Mouse (Mus musculus) G1E (cell line): ENCODE data around the gene Mrpl38. TPM values are rescaled to one million over a fixed set of nuclear protein-coding genes. Genes with fewer than 3 reads are reported as not detected.

Experiments used
- ATAC-seq: 2 replicates; pipeline ENCODE4 v1.8.0; 2016; ENCODE audit warnings: mild to moderate bottlenecking; ENCODE audit not compliant: insufficient number of reproducible peaks, poor library complexity, low FRiP score, severe bottlenecking; ENCODE audit errors: extremely low read depth
- DNase-seq: peaks from one replicate; pipeline ENCODE4 v3.0.0; 2012; ENCODE audit warnings: low spot score
- H3K27me3 ChIP-seq: 2 replicates; pipeline ENCODE4 v1.6.1; 2012; ENCODE audit warnings: mild to moderate bottlenecking, low read length, inconsistent platforms; ENCODE audit not compliant: insufficient read depth
- H3K36me3 ChIP-seq: replicated peaks from 2 replicates; pipeline ENCODE3; 2012; ENCODE audit warnings: mild to moderate bottlenecking, inconsistent platforms
- H3K4me1 ChIP-seq: 2 replicates; pipeline ENCODE4 v1.6.1; 2012; ENCODE audit warnings: low read depth, low read length, inconsistent platforms, mixed read lengths; ENCODE audit not compliant: insufficient read depth
- H3K4me3 ChIP-seq: 2 replicates; pipeline ENCODE4 v1.5.1; 2012; ENCODE audit warnings: low read depth, mild to moderate bottlenecking, inconsistent platforms, low read length, moderate library complexity, mixed read lengths
- H3K9me3 ChIP-seq: replicated peaks from 2 replicates; pipeline ENCODE4 v1.6.1; 2012; ENCODE audit warnings: inconsistent platforms
- CTCF ChIP-seq: IDR thresholded peaks from 2 replicates; pipeline ENCODE4 v1.5.1; 2012; ENCODE audit warnings: low read depth, low read length, inconsistent platforms, mixed read lengths
- GATA1 ChIP-seq: IDR thresholded peaks from 2 replicates; pipeline ENCODE4 v1.6.1; 2012; ENCODE audit warnings: borderline replicate concordance, low read length, inconsistent platforms, mixed read lengths
- GATA2 ChIP-seq: IDR thresholded peaks from 2 replicates; pipeline ENCODE4 v1.6.1; 2012; ENCODE audit warnings: low read depth, low read length, inconsistent platforms, borderline replicate concordance
- POLR2AphosphoS5 ChIP-seq: IDR thresholded peaks from 2 replicates; pipeline ENCODE4 v1.6.1; 2012; ENCODE audit warnings: low read depth, low read length, inconsistent platforms; ENCODE audit not compliant: insufficient replicate concordance
- TAL1 ChIP-seq: conservative IDR thresholded peaks from 2 replicates; pipeline ENCODE4 v1.6.1; 2012; ENCODE audit warnings: low read depth, low read length, inconsistent platforms, mixed read lengths
- polyA plus RNA-seq: library from polyadenylated mRNA; stranded (reverse); fragments of >175 nt; gene quantifications from 2 replicates; pipeline ENCODE4 v1.2.3, GENCODE M21; 2012
- total RNA-seq, 2 experiments: library from RNA; stranded (forward) in 1 of 2; stranded (reverse) in 1 of 2; fragments of 200-1000 nt in 1 of 2; fragments of >200 nt in 1 of 2; fragmentation: Nextera tagmentation in 1 of 2; gene quantifications; 2 replicates each; pipeline ENCODE4 v1.2.3; 2014 to 2017

Mrpl38 gene
- total and polyA plus RNA-seq, 3 experiments: 38.3 to 144 (median 99.3) TPM

GRCm38 (mm10) chr11:116145481-116146293 is 7.0 kb upstream of the Mrpl38 start:
- TF ChIP-seq GATA1: no peak
- TF ChIP-seq GATA2: no peak
- no peak for TF ChIP-seq POLR2AphosphoS5
- TF ChIP-seq TAL1: no peak
- no peak for TF ChIP-seq CTCF
- Histone ChIP-seq H3K36me3 (peaks cover 87% of the 10 kb centered on the region), H3K9me3 (no peaks in the 10 kb centered on the region), H3K27me3 (no peaks in the 10 kb centered on the region; the same call in 1 of the 2 replicates), H3K4me1 (peaks cover 46% of the 10 kb centered on the region), H3K4me3 (no peak overlapping the region)
- ATAC-seq (no peak), DNase-seq (no peak)

DNA sequence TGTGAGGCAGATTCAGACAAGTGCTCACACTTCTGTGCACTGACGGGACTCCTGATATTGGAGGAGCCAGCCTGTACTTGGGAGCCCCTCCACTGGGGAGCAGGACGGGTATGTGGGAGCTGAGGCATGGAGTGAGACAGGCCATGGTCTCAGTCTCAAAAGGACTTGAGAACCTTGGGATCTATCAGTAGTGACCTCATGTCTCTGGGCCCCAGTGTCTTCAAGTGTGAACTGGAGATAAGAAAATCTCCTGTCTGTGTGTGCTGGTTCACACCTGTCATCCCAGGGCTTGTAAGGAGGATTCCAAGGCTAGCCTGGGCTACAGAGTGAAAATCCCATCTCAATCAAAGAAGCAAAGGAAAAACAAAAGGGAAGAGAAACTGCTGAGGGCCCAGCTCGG is 4.8 kb upstream of the Mrpl38 start:
- Histone ChIP-seq H3K36me3 (peaks cover 64% of the 10 kb centered on the region), H3K9me3 (no peaks in the 10 kb centered on the region), H3K4me1 (peaks cover 58% of the 10 kb centered on the region), H3K4me3 (no peak overlapping the region), H3K27me3 (no peaks in the 10 kb centered on the region; the same call in 1 of the 2 replicates)
- no peak for ATAC-seq
- peak; percentile 18; the same call in 1 of the 2 replicates for TF ChIP-seq TAL1
- TF ChIP-seq POLR2AphosphoS5: no peak
- DNase-seq: no peak

DNA sequence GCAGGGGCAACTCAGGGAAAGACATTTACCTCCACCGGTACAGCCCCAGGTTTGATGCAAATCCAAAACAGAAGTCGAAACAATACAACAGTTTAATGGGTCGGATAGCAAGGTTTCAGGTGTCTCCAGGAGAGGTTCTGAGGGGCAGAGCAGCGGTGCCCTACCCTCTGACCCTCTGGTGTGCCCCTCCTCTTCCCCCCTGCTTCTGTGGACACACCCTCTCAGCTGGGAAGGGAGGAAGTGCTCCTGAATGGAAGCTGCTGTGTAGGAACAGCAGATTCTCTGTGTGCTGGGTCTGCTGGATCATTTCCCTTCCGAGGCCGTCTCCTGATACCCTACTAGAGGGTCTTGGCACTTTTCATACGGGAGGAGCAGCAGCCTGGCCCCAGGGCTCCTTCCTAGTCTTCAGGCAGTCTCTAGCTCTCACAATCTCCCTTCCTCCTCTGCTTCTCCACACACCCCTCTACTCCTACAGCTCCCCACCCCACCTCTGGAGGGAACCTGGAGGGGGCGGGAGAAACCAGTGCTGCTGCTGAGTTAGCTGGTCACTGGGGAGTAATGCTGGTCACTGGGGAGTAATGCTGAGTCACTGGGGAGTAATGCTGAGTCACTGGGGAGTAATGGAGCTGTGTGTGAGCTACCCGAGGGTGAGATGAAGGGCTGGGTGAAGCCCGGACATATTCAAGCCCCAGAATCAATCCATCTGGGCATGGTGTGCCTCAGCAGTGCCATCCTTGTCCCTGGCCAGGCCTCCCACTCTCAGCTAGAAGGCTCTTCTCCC is 3.7 kb upstream of the Mrpl38 start:
- H3K4me3 ChIP-seq: peak overlapping the region; percentile 50; the same call in 1 of the 2 replicates
- TF ChIP-seq GATA1 (no peak), TAL1 (no peak)
- peak; percentile 52 for ATAC-seq

GRCm38 (mm10) chr11:116138096-116138467 is 586 bp downstream of the Mrpl38 start:
- H3K36me3 ChIP-seq: peaks cover 53% of the 10 kb centered on the region
- no peak for ATAC-seq

More for the DNA sequence above, 3.7 kb upstream of the Mrpl38 start:
- H3K4me1 ChIP-seq: peaks cover 61% of the 10 kb centered on the region
- no peaks in the 10 kb centered on the region for H3K9me3 ChIP-seq
- H3K27me3 ChIP-seq: no peaks in the 10 kb centered on the region
- H3K36me3 ChIP-seq: peaks cover 54% of the 10 kb centered on the region
- DNase-seq: peak; percentile 74

GRCm38 (mm10) chr11:116134171-116134570 is 4.5 kb downstream of the Mrpl38 start:
- TF ChIP-seq GATA2: no peak
- no peak for TF ChIP-seq GATA1
- TF ChIP-seq POLR2AphosphoS5: no peak
- TF ChIP-seq TAL1: no peak
- TF ChIP-seq CTCF: no peak
- no peak for DNase-seq
- peaks cover 72% of the 10 kb centered on the region for H3K36me3 ChIP-seq
- H3K9me3 ChIP-seq: no peaks in the 10 kb centered on the region
- peaks cover 6% of the 10 kb centered on the region for H3K27me3 ChIP-seq
- peaks cover 37% of the 10 kb centered on the region for H3K4me1 ChIP-seq
- ATAC-seq: no peak
- no peak overlapping the region for H3K4me3 ChIP-seq

More at GRCm38 (mm10) chr11:116138096-116138467, 586 bp downstream of the Mrpl38 start:
- Histone ChIP-seq H3K27me3 (no peaks in the 10 kb centered on the region), H3K4me3 (peak overlapping the region; percentile 91), H3K4me1 (peaks cover 60% of the 10 kb centered on the region), H3K9me3 (no peaks in the 10 kb centered on the region)
- TF ChIP-seq GATA1 (no peak), CTCF (no peak), GATA2 (no peak), TAL1 (no peak), POLR2AphosphoS5 (no peak)
- no peak for DNase-seq

GRCm38 (mm10) chr11:116133497-116133896 is 5.2 kb downstream of the Mrpl38 start:
- H3K36me3 ChIP-seq: peaks cover 72% of the 10 kb centered on the region
- peaks cover 10% of the 10 kb centered on the region for H3K27me3 ChIP-seq
- peaks cover 33% of the 10 kb centered on the region for H3K4me1 ChIP-seq
- no peak for DNase-seq
- no peak for ATAC-seq
- no peak overlapping the region for H3K4me3 ChIP-seq
- TF ChIP-seq TAL1: no peak
- TF ChIP-seq POLR2AphosphoS5: no peak
- TF ChIP-seq CTCF: no peak
- TF ChIP-seq GATA2: no peak
- TF ChIP-seq GATA1: no peak
- no peaks in the 10 kb centered on the region for H3K9me3 ChIP-seq
